ENCODE assay signal across 21 mouse cellular contexts in the genomic region with DNA sequence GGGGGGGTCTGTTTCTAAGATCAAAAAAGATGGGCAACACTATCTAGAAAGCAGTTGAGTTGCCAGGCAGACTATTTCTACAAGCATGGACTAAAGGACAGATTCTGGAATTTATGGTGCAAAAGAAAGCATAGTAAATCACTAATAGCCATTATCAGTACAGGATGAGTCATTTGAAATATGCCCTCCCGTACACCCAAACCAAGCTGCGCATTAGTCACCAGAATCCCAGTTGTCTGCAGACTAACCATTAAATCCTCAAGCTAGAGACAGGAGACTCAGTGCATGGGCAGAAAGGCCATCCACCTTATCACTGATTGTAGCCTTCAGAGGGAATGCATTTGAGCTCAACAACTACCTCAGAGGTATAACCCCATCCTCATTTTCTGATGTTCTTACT.
"Had no signal": no experiment of that assay in that cellular context is flagged by ENCODE, and none has a peak within 500 bp of the region (broad histone marks: within the 10 kb centered on the region; RNA-seq: fewer than 3 reads in every experiment).

No protein-coding gene starts in this region.

- H3K27me3 ChIP-seq: kidney, embryonic 15.5 days; limb, embryonic 13.5 days; liver, embryonic 12.5 days; liver, embryonic 15.5 days; lung, embryonic 15.5 days; megakaryocyte, embryonic 14.5 days; midbrain, embryonic 13.5 days; neural tube, embryonic 13.5 days had no signal

- DNase-seq: kidney, postnatal 14 days; kidney, postnatal 4 days; liver; lung, adult 18-20 months; lung, postnatal 10 days; lung, postnatal 36 days; right cerebral cortex, postnatal 4 days; thymus, adult 2 months; thymus, postnatal 14 days; thymus, postnatal 4 days had no signal

- H3K36me3 ChIP-seq: kidney, embryonic 15.5 days; limb, embryonic 10.5 days; limb, embryonic 13.5 days; liver, embryonic 12.5 days; liver, embryonic 15.5 days; lung, embryonic 15.5 days; midbrain, embryonic 10.5 days; midbrain, embryonic 13.5 days; neural tube, embryonic 13.5 days had no signal

- H3K4me3 ChIP-seq: kidney, embryonic 15.5 days; limb, embryonic 10.5 days; limb, embryonic 13.5 days; liver, embryonic 12.5 days; liver, embryonic 15.5 days; lung, embryonic 15.5 days; megakaryocyte, embryonic 14.5 days; midbrain, embryonic 10.5 days; midbrain, embryonic 13.5 days; myocyte; neural tube, embryonic 13.5 days had no signal
